12 mouse cellular contexts compared by ENCODE assay signal in the genomic region with DNA sequence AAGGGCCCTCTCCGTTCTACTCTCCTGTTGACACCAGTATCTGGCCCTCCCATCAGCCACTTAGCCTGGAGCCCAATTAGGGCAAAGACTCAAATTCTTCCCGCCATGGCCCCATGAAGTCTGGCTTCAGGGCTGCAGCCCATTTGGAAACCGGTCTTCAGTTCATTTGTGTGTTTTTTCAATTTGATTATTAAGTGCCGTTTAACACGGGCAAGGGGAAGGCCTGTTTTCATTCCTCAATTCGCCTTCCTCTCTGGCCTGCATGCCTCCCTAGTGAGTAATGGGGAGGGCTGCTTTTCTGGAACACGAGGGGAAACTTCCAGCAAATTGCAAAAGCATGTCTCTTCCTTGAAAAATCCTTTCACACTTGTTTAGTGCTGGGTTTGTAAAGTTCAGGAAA.
A peak's percentile ranks its signal among the peaks of the same experiment; 100 is the strongest.
DNase-seq lines count a peak whose midpoint lies in the region; ATAC-seq and TF ChIP-seq lines count a peak whose summit lies in the region.
"Had no signal": no experiment of that assay in that cellular context is flagged by ENCODE, and none has a peak within 500 bp of the region (broad histone marks: within the 10 kb centered on the region; RNA-seq: fewer than 3 reads in every experiment).

No protein-coding gene starts in this region.

- H3K27me3 ChIP-seq in heart, embryonic 12.5 days (replicated peaks) = peaks cover 11% of the 10 kb centered on the region
- H3K27me3 ChIP-seq in hindbrain, postnatal 0 days (ENCODE audit: insufficient read depth, low read length) = no peaks in the 10 kb centered on the region

- 44% methylated on average over 7 of the region's 7 CpGs for WGBS in heart, embryonic 12.5 days
- 72% methylated on average over 7 of the region's 7 CpGs for WGBS in hindbrain, postnatal 0 days

- no peaks in the 10 kb centered on the region for H3K9me3 ChIP-seq in heart, embryonic 12.5 days (replicated peaks)
- H3K9me3 ChIP-seq in hindbrain, postnatal 0 days (ENCODE audit: low read length) = no peaks in the 10 kb centered on the region

- no peak overlapping the region for H3K4me2 ChIP-seq in heart, embryonic 12.5 days
- H3K4me2 ChIP-seq in hindbrain, postnatal 0 days (ENCODE audit: low read depth, low read length) = no peak overlapping the region

- no peaks in the 10 kb centered on the region for H3K36me3 ChIP-seq in heart, embryonic 12.5 days
- no peaks in the 10 kb centered on the region for H3K36me3 ChIP-seq in hindbrain, postnatal 0 days (ENCODE audit: insufficient read depth, low read length)

- ATAC-seq in heart, embryonic 12.5 days (ENCODE audit: insufficient number of reproducible peaks, low FRiP score) = no peak
- ATAC-seq in hindbrain, postnatal 0 days = no peak
- ATAC-seq in monocyte, adult 5-6 weeks (replicated peaks; ENCODE audit: insufficient number of reproducible peaks, low FRiP score, low TSS enrichment, poor library complexity, severe bottlenecking) = no peak
- no peak for ATAC-seq in activated CD4-positive, CD25-positive, alpha-beta regulatory T cell, adult 4 months
- ATAC-seq: forebrain, embryonic 16.5 days had no signal

- no peak for TF ChIP-seq CTCF in hindbrain, postnatal 0 days (IDR thresholded peaks at IDR 0.05; ENCODE audit: low read depth)

- no peak overlapping the region for H3K9ac ChIP-seq in heart, embryonic 12.5 days
- no peak overlapping the region for H3K9ac ChIP-seq in hindbrain, postnatal 0 days (replicated peaks; ENCODE audit: low read length)

- H3K4me1 ChIP-seq in heart, embryonic 12.5 days (replicated peaks) = peaks cover 19% of the 10 kb centered on the region
- H3K4me1 ChIP-seq in brown adipose tissue, adult 24 weeks (ENCODE audit: control insufficient read depth, insufficient read depth, insufficient read length, low read length) = 0 out of 2 replicates have a peak, but pooled peaks cover 2% of the 10 kb centered on the region
- H3K4me1 ChIP-seq in hindbrain, postnatal 0 days (ENCODE audit: insufficient read depth, low read length) = no peaks in the 10 kb centered on the region

- peak; percentile 40 to 63 for DNase-seq in heart, adult 9 months (ENCODE audit: low spot score in 2 of 2)
- DNase-seq in forelimb bud, embryonic 11.5 days (ENCODE audit: low read depth, low spot score) = peak; percentile 41
- peak; percentile 32 for DNase-seq in lung, postnatal 36 days
- DNase-seq in hindbrain, postnatal 0 days (ENCODE audit: low spot score) = no peak
- DNase-seq: kidney, adult 9 months; thymus, postnatal 4 days had no signal

- H3K4me3 ChIP-seq in heart, embryonic 12.5 days = no peak overlapping the region
- no peak overlapping the region for H3K4me3 ChIP-seq in brown adipose tissue, adult 24 weeks (ENCODE audit: insufficient read depth, low read depth, low read length)
- no peak overlapping the region for H3K4me3 ChIP-seq in hindbrain, postnatal 0 days (ENCODE audit: low read length)
- H3K4me3 ChIP-seq: left cerebral cortex, adult 2 months had no signal

- H3K27ac ChIP-seq in heart, embryonic 12.5 days (ENCODE audit: poor library complexity, severe bottlenecking) = no peak overlapping the region
- H3K27ac ChIP-seq in brown adipose tissue, adult 24 weeks (replicated peaks; ENCODE audit: low read depth, low read length) = peak overlapping the region; percentile 59
- H3K27ac ChIP-seq in hindbrain, postnatal 0 days = no peak overlapping the region
- H3K27ac ChIP-seq: left cerebral cortex, adult 2 months had no signal
